Mouse (Mus musculus) c-Kit-positive CD71-positive TER-119-negative erythroid progenitor cells, embryonic 14.5 days (primary cell): ENCODE measurements at regions not wholly inside any gene's neighbourhood (a gene's known extent, or its start where the extent isn't known, plus 50 kb on each side); places are given as distances from the start of the nearest gene placed in this dataset.

ENCODE experiments used
- DNase-seq: peaks from one replicate; pipeline ENCODE4 v3.0.0-alpha.2; 2013; ENCODE audit warnings: low read depth

DNA sequence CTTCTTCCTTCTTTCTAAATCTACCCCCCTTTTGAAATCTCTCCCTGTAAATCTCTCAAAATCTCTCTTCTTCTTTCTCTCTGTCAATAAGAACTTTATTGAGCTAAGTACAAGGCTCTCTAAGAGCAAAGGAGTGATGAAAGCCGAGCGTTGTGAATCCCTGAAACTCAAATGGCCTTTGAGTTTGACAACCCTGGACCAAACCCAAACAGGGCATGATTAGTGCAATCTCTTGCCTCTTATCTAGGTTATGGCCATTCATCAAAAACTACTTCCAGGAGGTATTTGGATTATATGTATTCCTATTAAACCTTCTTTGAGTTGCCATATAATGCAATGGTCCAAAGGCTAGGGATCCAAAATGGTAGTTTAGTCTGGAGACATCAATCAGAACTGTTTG is 304.0 kb downstream of the Inhba start:
- no peak for DNase-seq

DNA sequence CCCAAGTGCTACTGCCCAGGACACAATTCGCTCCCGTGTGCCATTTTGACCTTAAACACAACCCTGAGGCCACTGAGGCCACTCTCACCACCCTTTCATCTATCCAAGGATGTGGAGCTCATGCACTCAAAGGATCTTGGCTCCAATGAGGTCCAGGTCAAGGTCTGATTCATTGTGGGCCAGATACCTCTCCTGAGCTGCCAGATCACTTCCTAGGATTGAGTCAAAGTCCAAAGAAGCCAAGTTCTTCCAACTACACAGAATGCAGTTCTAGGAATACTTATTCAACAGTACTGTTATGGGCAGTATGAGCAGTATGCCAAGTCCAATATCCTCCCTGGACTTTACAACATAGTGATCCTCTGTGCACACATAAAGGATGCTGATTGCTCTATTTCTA is 304.9 kb downstream of the Inhba start:
- DNase-seq, result no peak

DNA sequence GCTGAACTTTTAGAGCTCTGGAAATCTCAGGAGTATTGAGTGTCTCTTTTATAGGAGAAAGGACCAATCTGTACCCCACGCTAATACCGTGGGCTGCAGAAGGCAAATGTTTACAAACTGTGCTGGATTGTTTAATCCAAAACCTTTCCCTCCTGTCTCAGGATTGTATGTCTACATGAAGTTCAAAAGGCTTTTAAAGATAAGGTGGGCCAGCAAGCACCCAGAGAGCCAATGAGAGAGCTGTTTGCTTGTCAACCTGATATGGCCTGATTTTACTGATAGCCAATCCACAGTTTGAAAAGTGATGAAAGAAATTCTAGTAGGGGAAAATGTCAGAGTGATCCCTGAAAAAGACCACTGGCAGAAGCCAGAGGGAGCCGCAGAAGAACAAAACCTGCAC is 305.8 kb downstream of the Inhba start:
- no peak for DNase-seq

DNA sequence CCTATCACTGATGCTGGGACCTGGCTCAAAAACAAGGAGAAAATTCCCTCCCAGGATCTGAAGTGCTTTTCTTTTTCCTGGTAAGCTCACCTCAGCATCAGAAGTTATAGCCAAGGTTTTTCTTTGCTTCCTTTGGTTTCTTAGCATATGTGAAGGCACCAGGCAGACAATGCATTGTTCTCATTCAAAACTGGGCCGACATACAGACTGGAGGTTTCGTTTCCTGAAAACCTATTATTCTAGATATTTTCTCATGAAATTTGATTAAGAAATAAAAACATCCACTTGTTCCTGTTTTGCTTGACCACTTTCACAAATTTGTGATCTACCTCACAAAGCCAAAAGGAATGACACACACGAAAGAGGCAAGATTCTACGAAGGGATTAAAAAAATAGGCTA is 308.7 kb downstream of the Inhba start:
- DNase-seq, result no peak

DNA sequence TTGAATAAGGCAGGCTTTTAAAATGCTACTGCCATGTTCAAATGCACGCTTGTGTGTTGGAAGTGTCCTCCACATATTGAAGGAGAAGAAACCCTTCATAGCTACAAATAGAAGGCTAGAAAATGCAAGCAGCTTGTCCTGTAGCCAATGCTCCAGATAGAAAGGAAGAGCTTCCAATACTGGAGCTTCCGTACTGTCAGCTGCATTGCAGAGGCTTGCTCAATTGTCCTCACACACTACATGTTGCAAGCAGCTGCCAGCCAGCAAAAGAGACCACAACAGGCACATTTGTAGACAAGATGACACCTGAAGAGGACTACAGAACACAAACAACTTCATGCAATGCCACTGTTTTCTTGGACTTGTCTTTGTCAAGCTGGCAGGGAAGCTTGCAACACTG is 314.0 kb downstream of the Inhba start:
- no peak for DNase-seq

DNA sequence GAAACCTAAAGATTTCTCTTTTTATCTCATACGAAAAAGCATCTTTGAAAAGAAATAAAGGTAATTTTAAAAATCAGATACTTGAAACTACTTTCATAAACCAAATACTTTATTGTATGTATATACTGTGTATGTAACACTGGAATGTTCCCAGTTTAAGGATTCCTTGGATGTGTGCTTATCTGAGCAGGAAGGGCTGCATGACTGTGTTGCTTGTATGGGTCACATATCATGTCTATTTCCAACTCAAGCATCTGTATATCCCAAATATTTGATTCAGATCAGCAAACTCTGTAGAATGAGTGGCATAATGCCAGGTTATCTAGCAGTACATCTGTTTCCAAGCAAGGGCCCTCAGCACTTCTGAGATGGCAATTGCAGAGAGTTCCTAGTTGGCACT is 330.1 kb downstream of the Inhba start:
- no peak for DNase-seq

DNA sequence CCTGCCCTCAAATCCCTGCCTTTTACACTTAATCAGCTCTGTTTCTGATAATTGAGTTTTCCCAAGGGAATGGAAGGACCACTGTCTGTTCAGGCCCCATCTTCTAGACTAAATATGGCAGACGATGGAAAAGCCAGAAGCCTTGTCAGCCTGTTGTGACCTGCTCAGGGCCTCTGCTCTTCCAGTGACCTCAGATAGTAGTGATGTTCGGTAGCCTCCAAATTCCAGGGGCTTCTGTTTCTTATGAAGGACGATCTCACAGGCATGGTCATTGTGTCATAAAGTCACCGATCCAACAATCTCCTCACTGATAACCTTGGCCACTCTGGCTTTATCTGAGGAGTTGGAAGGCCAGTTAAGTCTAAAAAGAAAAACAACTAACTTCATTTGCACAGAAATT is 330.5 kb downstream of the Inhba start:
- no peak for DNase-seq

DNA sequence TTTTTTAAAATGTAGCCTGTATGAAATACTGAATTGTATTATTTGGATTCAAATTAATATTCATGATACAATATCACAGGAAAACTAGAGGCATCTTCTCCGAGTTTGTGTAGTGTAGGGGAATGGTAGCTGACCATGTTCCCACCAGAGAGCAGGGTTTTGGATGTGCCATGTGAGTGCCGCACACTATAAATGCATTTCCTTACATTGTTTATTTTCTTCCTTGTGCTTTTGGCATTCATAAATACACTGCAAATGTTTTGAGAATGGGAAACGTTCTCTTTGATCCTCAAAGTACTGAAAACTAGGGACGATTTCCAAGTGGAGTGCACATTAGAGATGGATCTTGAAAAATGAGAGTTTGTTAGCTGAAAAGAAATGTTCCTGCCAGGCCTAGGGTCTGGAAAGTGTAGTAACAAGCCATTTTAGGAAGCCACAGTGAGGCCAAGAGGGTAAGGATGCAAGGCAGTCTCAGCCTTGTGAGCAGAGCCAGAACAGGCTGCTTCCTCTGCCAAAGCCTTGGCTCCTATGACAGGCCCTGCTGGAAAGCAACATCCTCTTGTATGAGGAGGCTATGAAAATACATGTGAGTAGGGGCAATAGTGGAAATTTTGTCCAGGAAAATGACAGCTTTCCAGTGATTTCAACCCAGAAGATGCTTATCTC is 331.8 kb downstream of the Inhba start:
- DNase-seq, result no peak

DNA sequence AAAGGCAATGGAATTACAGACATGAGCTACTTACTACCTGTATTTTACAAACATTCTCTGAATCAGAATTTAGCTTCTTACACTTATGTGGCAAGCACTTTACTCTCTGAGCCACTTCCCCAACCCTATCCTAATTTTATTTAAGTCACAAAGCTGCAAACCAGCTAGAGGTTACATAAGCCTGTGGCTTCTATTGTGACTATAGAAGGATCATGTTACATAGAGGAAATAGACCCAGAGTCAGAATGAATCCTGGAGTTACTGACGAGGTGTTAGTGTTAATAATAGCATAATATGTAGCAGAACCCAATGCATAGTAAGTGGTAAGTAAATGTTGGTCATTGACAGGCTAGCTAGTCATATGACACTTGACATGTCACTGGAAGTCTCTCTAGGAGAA is 337.7 kb downstream of the Inhba start:
- DNase-seq, result no peak

DNA sequence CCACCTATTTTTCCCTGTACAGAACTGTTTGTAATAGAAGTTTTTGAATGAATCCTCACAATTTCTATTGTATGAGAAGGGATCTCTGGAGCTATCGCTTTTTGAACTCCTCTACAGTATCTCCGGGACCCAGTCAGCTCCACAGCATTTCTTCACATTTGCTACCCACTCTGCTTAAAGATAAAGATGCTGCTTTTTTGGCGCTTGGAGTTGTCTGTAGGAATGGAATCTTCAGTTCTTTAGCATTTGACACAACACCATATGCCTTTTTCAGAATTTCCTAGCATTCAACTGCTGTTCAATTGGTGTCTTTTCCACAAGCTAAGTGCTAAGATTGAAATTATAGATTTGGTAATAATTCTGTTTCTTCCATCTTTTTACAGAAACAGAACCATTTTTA is 338.4 kb downstream of the Inhba start:
- DNase-seq, result no peak

DNA sequence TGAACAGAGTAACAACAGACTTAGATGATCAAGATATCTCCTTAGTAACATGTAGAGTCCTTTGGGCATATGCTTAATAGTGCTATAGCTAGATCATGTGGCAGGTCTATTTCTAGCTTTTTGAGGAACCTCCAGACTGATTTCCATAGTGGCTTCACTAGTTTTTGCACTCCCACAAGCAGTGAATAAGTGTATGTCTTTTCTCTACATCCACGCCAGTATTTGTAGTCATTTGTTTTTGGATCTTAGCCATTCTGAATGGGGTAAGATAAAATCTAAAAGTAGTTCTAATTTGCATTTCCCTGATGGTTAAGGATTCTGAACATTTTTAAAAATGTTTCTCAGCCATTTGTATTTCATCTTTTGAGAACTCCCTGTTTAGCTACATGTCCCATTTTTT is 343.7 kb downstream of the Inhba start:
- no peak for DNase-seq

DNA sequence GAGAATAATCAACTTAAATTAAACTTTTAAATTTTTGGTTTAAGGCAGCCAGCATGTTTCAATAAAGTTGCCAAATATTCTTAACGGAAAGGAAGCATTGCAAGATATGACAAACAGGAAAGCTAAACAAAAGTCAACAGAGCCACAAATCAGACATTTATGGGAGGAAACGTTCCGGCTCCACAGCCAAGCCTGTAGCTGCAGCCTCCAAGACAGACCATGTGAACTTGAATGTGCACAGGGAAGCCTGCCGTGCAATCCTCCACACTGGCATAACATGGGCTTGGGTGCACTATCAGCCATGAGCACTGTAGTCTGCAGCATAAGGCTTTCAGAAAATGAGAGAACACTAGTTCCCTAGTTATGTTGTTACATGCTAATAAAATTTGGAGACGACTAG is 367.8 kb downstream of the Inhba start:
- DNase-seq, result no peak

DNA sequence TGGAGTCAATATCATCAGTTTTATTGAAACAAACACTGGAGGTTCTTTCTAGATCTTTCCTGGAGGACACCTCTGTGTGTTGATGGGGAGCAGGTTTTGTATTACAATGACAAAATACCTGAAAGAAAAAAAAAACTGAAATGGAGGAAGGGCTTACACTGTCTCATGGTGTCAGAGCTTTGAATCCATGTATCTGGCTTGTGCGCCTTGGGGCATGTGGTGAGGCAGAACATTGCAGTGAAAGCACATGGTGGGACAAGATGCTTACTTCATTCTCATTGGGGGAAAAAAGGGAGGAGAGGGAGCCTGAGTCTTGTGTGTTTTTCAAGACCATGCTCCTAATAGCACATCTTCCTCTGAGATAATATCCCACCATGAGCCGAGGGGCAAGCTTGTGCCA is 368.3 kb downstream of the Inhba start:
- no peak for DNase-seq

DNA sequence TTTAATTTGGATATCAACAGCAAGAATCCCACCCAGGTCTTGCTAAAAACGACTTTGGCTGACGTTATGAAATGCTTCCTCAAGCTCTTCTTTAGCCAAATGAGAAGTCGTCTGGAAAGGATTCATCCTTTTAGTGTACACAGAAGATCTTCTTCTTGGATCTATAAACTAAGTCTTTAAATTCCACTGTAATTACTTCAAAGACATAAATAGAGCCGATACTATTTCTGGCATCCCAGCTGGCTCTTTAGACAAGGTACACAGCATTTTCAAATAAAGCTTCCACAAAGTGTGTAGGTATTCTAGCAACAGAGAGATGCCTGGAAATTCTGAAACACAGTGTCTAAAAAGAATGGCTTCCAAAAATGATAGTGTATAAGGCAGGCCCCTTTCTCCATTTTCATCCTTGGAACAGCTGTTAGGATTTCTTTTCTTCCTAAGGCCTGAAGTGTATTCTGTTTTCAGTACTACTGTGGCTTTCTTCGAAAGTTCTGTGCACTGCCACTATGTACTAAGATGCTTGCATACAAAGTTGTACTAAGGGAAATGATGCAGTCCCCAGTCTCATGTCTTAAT is 371.4 kb downstream of the Inhba start:
- DNase-seq, result no peak

DNA sequence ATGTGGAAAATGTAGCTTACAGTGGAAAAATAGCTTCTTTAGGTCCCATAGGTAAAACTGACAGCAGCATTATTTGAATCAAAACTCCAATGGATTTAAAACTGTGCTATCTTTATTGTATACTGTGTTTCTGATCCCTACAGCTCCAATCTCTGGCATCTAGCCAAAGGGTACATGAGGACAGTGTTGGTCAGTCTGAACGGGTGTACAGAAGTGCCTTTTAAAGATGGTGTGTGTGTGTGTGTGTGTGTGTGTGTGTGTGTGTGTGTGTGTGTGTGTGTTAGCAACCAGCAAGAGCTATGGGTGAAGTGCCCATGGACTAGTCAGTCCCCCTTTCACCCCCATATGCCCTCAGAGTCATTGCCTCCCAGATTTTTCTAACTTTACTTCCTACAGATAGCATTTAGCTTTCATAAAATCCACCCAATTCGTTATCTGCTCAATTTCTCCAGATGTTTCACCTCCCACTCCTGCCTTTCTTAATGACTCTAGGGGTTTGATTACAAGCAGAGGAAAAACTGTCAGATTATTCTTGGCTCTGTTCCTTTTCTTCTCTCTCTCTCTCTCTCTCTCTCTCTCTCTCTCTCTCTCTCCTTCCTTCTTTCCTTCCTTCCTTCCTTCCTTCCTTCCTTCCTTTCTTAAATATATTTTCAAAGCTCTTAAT is 404.8 kb downstream of the Inhba start:
- DNase-seq, result no peak

DNA sequence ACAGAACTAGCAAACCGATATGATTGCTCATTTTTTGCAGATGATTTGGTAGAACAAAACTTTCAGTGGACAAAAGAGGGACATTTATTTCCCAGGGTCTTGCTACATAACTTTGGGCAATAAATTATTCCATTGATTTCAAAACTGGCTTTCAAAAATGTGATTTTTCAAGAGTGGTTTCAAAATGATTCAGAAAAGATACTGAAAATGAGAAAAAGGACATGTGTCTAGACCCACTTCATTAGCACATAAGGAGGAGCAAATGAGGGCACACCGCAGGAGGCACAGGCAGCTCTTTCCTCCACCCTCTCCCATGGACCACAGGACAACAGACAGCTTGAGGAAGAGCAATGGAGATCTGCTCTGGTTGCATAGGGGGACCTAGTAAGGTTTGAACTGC is 412.5 kb downstream of the Inhba start:
- DNase-seq, result no peak

DNA sequence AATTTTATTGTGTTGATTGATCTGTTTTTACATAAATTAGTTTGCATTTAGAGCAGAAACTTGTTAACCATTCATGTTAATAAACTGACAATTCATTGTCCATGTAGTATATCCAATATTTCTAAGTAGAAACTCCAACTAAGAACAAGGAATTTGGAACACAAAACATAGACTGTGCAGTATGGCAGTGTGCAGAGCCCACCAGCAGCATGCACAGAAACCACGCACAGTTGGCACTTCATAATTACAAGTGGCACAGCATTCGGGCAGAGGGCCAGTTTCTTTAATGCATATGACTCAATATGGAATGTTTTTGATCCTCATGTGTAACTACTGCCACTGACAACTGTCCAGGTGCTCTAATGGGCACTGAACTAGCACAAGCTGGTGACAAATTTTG is 423.8 kb downstream of the Inhba start:
- DNase-seq, result no peak

DNA sequence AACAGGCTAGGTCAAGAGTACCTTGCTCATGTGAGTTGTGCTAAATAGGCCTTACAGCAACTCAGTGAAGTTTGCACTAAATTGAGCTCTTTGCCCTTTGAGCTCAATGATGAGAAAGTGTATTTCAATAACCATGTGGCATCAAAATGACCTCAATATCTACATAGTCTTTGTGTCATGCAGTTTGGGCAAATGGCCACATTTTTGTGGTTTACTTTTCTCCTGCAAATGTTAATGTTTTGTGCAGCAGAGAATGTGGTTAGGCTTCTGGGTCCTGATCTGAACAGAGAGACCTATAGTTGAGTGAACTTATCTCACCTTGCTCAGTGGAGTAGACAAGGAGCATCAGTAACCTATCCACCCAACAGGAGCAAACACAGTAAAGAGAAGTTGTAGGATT is 441.6 kb downstream of the Inhba start:
- DNase-seq, result no peak

DNA sequence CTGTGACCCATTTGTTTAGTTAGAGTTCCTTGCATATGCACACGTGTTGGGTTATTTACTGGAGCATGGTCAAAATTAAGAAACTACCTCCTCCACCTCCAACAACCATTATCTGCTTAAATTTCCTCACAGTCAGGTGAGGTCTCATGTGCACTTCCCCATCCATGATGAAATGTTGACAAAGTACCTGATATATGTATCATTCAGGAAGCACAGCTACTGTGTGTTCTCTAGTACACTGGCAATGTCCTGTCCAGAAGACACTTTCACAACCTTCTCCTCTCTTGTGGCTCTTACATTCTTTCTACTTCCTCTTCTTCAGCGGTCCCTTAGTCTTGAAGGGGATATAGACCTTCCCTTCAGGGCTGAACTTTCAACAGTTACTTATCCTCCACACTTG is 448.1 kb downstream of the Inhba start:
- no peak for DNase-seq

DNA sequence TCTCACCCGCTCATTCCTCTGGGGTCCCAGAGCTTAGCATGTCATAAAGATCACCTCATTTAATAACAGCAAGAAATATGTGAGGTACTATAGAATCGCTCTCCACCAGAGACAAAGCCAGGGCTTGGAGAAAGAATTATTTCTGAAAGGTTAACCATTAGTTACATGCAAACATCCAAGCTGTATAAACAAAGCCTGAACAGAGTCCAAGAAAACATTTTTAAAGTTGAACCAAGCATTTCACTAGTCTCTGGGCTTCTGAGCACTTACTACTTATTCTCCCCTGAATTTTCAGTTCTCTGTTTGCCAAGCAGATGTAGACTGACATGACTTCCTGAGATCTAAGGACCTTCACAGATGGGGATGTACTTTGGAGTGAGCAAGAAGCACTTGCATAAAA is 450.0 kb downstream of the Inhba start:
- DNase-seq, result no peak

DNA sequence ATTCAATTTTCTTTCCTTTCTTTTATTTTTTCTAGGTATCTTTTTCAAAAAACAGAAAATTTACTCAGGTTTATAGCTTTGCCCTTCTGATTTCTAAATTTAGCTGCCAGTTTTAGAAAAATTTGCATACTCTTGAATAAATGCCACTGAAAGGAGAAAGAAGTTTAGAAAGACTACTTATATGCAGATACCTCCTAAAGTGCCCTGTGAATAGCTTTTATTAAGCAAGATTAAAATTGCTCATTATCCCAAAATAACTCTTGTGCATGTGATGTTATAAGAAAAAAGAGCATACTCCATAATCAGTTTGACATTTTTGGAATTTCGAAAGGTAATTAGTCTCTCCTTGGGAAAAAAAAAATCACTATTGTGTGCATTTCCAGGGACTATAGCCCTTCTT is 453.2 kb downstream of the Inhba start:
- DNase-seq, result no peak

DNA sequence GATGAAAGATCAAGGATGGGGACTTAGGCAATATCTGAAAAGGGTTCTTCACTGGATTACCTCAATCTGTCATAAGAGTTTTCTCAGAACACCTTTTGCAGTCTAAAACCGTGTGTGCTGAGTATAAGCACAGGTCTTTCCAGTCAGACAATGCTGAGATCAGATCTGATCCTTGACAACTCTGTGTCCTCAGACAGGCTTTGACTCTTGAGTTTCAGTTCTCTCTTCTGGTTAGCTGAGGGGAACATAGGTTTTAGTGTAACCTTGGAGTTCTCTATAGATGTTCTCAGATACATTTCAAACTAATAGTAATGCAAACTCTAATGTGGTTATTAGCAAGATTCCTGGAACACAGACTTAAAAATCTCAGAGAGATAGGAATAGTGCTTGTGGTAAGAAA is 453.7 kb downstream of the Inhba start:
- DNase-seq, result no peak

DNA sequence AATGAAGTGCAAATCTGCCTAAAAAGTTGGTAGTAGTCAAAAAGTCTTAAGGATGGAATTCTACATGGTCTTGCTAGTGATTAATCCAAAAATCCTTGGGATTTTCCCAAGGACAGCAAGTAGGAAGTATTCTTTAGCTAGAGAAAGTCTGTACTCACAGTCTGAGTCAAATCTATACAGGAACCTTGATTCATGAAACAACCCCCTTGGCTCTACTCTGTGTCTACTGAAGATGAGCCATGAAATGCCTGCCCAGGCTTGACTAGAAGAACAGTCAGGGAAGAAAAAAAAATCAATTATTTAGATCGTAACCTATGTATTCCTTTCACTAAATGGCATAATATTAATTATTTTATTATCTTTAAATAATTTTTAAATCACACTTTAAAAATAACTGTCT is 454.2 kb downstream of the Inhba start:
- DNase-seq, result no peak

DNA sequence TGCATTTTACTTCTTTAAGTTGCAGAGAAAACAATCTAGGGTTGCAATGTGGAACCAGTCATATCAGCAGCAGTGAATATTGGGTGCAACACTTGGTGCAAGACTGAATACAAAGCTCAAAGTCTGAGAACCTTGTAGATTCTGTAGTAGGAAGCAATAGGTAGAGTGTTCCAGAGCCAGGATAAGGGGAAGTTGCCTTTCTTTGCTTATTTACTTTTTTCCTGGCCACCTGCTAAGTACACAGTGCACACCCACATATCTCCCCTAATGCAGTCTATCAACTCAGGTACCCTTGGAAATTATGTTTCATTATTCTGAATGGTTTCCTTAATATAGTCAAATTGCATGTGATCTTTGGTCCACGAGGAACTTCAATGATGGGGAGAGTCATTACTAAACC is 464.9 kb downstream of the Inhba start:
- no peak for DNase-seq
